Mouse (Mus musculus): ENCODE results near the gene Gm765. TPM values are rescaled to one million over a fixed set of nuclear protein-coding genes. Genes with fewer than 3 reads are reported as not detected.

Gene Gm765
- not detected for total RNA-seq (2021)
- not detected in 2 replicates for polyA plus RNA-seq (2012; rRNA removed)
- long read RNA-seq: 0 reads

- no peak for DNase-seq
Measured at GRCm38 (mm10) chr6:98342654-98343053, at the start of gene Gm765. Gm765 (minus strand) TSS chr6:98342754.

- no peak for DNase-seq
Measured at GRCm38 (mm10) chr6:98385487-98385886, 42.9 kb upstream of the Gm765 start.

- DNase-seq: no peak
Measured at GRCm38 (mm10) chr6:98384431-98384830, 41.9 kb upstream of the Gm765 start.

GRCm38 (mm10) chr6:98383411-98383810, 40.9 kb upstream of the Gm765 start:
- DNase-seq: no peak

- no peak for DNase-seq
Measured at GRCm38 (mm10) chr6:98366199-98366598, 23.6 kb upstream of the Gm765 start.

GRCm38 (mm10) chr6:98355271-98355670, 12.7 kb upstream of the Gm765 start:
- DNase-seq: no peak

GRCm38 (mm10) chr6:98353285-98353684, 10.7 kb upstream of the Gm765 start:
- DNase-seq: no peak

- DNase-seq: no peak
Measured at GRCm38 (mm10) chr6:98332714-98333113, 9.8 kb downstream of the Gm765 start.

- no peak for DNase-seq
Measured at GRCm38 (mm10) chr6:98311659-98312058, 30.9 kb downstream of the Gm765 start.

GRCm38 (mm10) chr6:98307647-98308046, 34.9 kb downstream of the Gm765 start:
- no peak for DNase-seq

- no peak for DNase-seq
Measured at GRCm38 (mm10) chr6:98307159-98307558, 35.4 kb downstream of the Gm765 start.

- DNase-seq: no peak
Measured at GRCm38 (mm10) chr6:98292064-98292463, 50.5 kb downstream of the Gm765 start.

- DNase-seq: no peak
Measured at GRCm38 (mm10) chr6:98288316-98288715, 54.2 kb downstream of the Gm765 start.

GRCm38 (mm10) chr6:98287521-98287920, 55.0 kb downstream of the Gm765 start:
- no peak for DNase-seq

GRCm38 (mm10) chr6:98285190-98285589, 57.4 kb downstream of the Gm765 start:
- DNase-seq: no peak

- DNase-seq: no peak
Measured at GRCm38 (mm10) chr6:98282791-98283190, 59.8 kb downstream of the Gm765 start.

- DNase-seq: no peak
Measured at GRCm38 (mm10) chr6:98271553-98271952, 71.0 kb downstream of the Gm765 start.

GRCm38 (mm10) chr6:98262961-98263360, 79.6 kb downstream of the Gm765 start:
- no peak for DNase-seq

GRCm38 (mm10) chr6:98259016-98259415, 83.5 kb downstream of the Gm765 start:
- no peak for DNase-seq

GRCm38 (mm10) chr6:98246449-98246848, 96.1 kb downstream of the Gm765 start:
- DNase-seq: no peak

- DNase-seq: no peak
Measured at GRCm38 (mm10) chr6:98243186-98243585, 99.4 kb downstream of the Gm765 start.

- no peak for DNase-seq
Measured at GRCm38 (mm10) chr6:98240561-98241272, 101.8 kb downstream of the Gm765 start.

GRCm38 (mm10) chr6:98234097-98234496, 108.5 kb downstream of the Gm765 start:
- no peak for DNase-seq

GRCm38 (mm10) chr6:98223923-98224322, 118.6 kb downstream of the Gm765 start:
- DNase-seq: no peak

Data from adrenal gland, adult 2 months (tissue).